Comparison of ENCODE assay signal across 10 mouse cellular contexts in genomic region chr10:9272243-9272642, GRCm38 (mm10).
DNase-seq lines count a peak whose midpoint lies in the region; ATAC-seq and TF ChIP-seq lines count a peak whose summit lies in the region.
"Had no signal": no experiment of that assay in that cellular context is flagged by ENCODE, and none has a peak within 500 bp of the region (broad histone marks: within the 10 kb centered on the region; RNA-seq: fewer than 3 reads in every experiment).

No protein-coding gene starts in this region.

- no peaks in the 10 kb centered on the region for H3K27me3 ChIP-seq in forebrain, embryonic 15.5 days
- no peaks in the 10 kb centered on the region for H3K27me3 ChIP-seq in hindbrain, postnatal 0 days (ENCODE audit: insufficient read depth, low read length)
- H3K27me3 ChIP-seq in neural tube, embryonic 14.5 days (ENCODE audit: control insufficient read depth, insufficient read depth, low read length), result no peaks in the 10 kb centered on the region

- no peaks in the 10 kb centered on the region for H3K36me3 ChIP-seq in forebrain, embryonic 15.5 days
- H3K36me3 ChIP-seq in hindbrain, postnatal 0 days (ENCODE audit: insufficient read depth, low read length), result no peaks in the 10 kb centered on the region
- H3K36me3 ChIP-seq in neural tube, embryonic 14.5 days (ENCODE audit: control insufficient read depth, insufficient read depth, low read length), result no peaks in the 10 kb centered on the region

- peak overlapping the region; percentile 10 for H3K27ac ChIP-seq in forebrain, embryonic 15.5 days (replicated peaks)
- H3K27ac ChIP-seq in hindbrain, postnatal 0 days, result no peak overlapping the region
- H3K27ac ChIP-seq in neural tube, embryonic 14.5 days (ENCODE audit: low read depth, low read length), result peak overlapping the region; percentile 25; the same call in 1 of the 2 replicates

- no peak for TF ChIP-seq CTCF in hindbrain, postnatal 0 days (IDR thresholded peaks at IDR 0.05; ENCODE audit: low read depth)

- H3K4me1 ChIP-seq in forebrain, embryonic 15.5 days, result peaks cover 18% of the 10 kb centered on the region
- H3K4me1 ChIP-seq in hindbrain, postnatal 0 days (ENCODE audit: insufficient read depth, low read length), result 0 out of 2 replicates have a peak, but pooled peaks cover 4% of the 10 kb centered on the region
- H3K4me1 ChIP-seq in neural tube, embryonic 14.5 days (ENCODE audit: control insufficient read depth, insufficient read depth, low read length), result 0 out of 2 replicates have a peak, but pooled peaks cover 2% of the 10 kb centered on the region

- ATAC-seq in forebrain, embryonic 15.5 days (replicated peaks), result peak; percentile 93
- peak; percentile 77 for ATAC-seq in hindbrain, postnatal 0 days
- peak; percentile 78; the same call in 1 of the 2 replicates for ATAC-seq in neural tube, embryonic 14.5 days (ENCODE audit: low read depth)
- ATAC-seq in erythroblast, adult 5-6 weeks (replicated peaks; ENCODE audit: low FRiP score, poor library complexity, severe bottlenecking), result no peak

- H3K9ac ChIP-seq in forebrain, embryonic 15.5 days (replicated peaks), result no peak overlapping the region
- H3K9ac ChIP-seq in hindbrain, postnatal 0 days (replicated peaks; ENCODE audit: low read length), result no peak overlapping the region
- no peak overlapping the region for H3K9ac ChIP-seq in neural tube, embryonic 14.5 days (replicated peaks; ENCODE audit: low read depth, low read length)

- 6% methylated on average over 5 of the region's 5 CpGs for WGBS in forebrain, embryonic 15.5 days
- 8% methylated on average over 5 of the region's 5 CpGs for WGBS in hindbrain, postnatal 0 days
- 18% methylated on average over 5 of the region's 5 CpGs for WGBS in neural tube, embryonic 14.5 days

- H3K4me3 ChIP-seq in forebrain, embryonic 15.5 days, result no peak overlapping the region
- H3K4me3 ChIP-seq in hindbrain, postnatal 0 days (ENCODE audit: low read length), result no peak overlapping the region
- H3K4me3 ChIP-seq in neural tube, embryonic 14.5 days (ENCODE audit: low read depth, low read length), result no peak overlapping the region

- H3K4me2 ChIP-seq in forebrain, embryonic 15.5 days (replicated peaks), result peak overlapping the region; percentile 3; the same call in 1 of the 2 replicates
- H3K4me2 ChIP-seq in hindbrain, postnatal 0 days (ENCODE audit: low read depth, low read length), result peak overlapping the region; percentile 33
- peak overlapping the region; percentile 6; the same call in 1 of the 2 replicates for H3K4me2 ChIP-seq in neural tube, embryonic 14.5 days (ENCODE audit: low read depth, low read length)

- peak; percentile 1 for DNase-seq in lung, postnatal 14 days
- no peak for DNase-seq in lung, adult 18-20 months
- peak; percentile 65 for DNase-seq in hindbrain, postnatal 0 days (ENCODE audit: low spot score)
- no peak for DNase-seq in urinary bladder, adult 18-20 months (ENCODE audit: low spot score in 2 of 2)
- no peak for DNase-seq in left cerebral cortex, adult 11 months (ENCODE audit: low spot score)
- DNase-seq: cerebellum, adult 18-20 months; kidney, postnatal 25 days had no signal

- H3K9me3 ChIP-seq in forebrain, embryonic 15.5 days, result no peaks in the 10 kb centered on the region
- no peaks in the 10 kb centered on the region for H3K9me3 ChIP-seq in hindbrain, postnatal 0 days (ENCODE audit: low read length)
- no peaks in the 10 kb centered on the region for H3K9me3 ChIP-seq in neural tube, embryonic 14.5 days (ENCODE audit: control insufficient read depth, low read length)

Comparison
In these comparisons a context has a peak if more than half of its experiments do, and no peak if none do; other contexts are left out.
1. DNase-seq: peak in lung, postnatal 14 days (single experiment) and hindbrain, postnatal 0 days (single experiment); none in lung, adult 18-20 months (0 of 2), urinary bladder, adult 18-20 months (0 of 2) and left cerebral cortex, adult 11 months (single experiment).
2. Peak in every context shown above with its lines, with median percentiles within 50 percentile points of each other: H3K4me2 ChIP-seq.